Mouse (Mus musculus): Measurements from ENCODE around the gene Lancl2. TPM values are rescaled to one million over a fixed set of nuclear protein-coding genes. Genes with fewer than 3 reads are reported as not detected.

Lancl2 gene
- polyA plus RNA-seq, 1 experiment from 2014 or later, result 34.3 TPM

DNA sequence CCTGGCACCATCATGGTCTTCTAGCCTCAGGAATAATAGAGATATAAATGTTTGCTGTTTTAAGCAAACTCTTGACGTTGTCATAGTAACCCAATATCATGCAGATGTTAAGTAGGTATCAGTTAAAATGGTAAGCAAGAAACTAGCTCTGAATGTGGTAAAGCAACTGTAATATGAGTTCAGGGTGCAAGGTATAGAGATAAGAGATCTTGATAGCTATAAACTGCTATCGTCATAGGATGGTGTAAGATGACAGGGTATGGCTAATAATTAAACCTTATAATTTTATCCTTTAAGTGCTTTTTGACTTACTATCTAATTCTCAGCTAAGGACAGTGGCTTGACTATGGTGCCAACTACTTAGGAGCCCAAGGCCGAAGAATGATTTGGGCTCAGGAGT, 78.0 kb downstream of the Lancl2 start:
- Histone ChIP-seq H3K4me1 (no peaks in the 10 kb centered on the region), H3K27me3 (ENCODE audit: low read depth, poor library complexity, severe bottlenecking) (no peaks in the 10 kb centered on the region), H3K9me3 (replicated peaks) (no peaks in the 10 kb centered on the region), H3K4me3 (no peak overlapping the region), H3K27ac (no peak overlapping the region), H3K36me3 (peaks cover 22% of the 10 kb centered on the region)
- WGBS, result 88% methylated on average over 3 of the region's 3 CpGs
- DNase-seq (ENCODE audit: low spot score), result no peak

DNA sequence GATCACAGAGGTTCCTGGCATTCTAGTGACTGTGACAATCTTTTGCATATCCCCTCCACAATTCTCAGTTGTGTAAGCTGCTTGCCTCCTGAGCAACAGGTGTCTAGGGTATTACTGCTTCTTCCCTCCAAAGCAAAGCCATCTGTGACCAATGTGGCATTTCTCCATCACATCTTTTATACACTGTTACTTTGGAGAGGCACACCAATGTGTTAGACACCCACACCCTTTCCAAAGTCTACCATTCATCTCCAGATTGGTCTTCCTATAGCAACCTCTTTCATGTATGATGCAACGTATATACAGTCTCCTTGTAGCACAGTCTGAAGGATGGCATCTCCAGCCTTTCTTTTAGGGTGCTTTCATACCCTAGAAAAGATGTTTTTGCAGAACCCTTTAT, 80.3 kb downstream of the Lancl2 start:
- H3K4me3 ChIP-seq, result no peak overlapping the region
- H3K27ac ChIP-seq, result no peak overlapping the region
- no peaks in the 10 kb centered on the region for H3K9me3 ChIP-seq (replicated peaks)
- H3K36me3 ChIP-seq, result peaks cover 20% of the 10 kb centered on the region
- no peaks in the 10 kb centered on the region for H3K27me3 ChIP-seq (ENCODE audit: low read depth, poor library complexity, severe bottlenecking)
- no peaks in the 10 kb centered on the region for H3K4me1 ChIP-seq
- no peak for DNase-seq (ENCODE audit: low spot score)
- 95% methylated on average over 1 of the region's 1 CpGs for WGBS

DNA sequence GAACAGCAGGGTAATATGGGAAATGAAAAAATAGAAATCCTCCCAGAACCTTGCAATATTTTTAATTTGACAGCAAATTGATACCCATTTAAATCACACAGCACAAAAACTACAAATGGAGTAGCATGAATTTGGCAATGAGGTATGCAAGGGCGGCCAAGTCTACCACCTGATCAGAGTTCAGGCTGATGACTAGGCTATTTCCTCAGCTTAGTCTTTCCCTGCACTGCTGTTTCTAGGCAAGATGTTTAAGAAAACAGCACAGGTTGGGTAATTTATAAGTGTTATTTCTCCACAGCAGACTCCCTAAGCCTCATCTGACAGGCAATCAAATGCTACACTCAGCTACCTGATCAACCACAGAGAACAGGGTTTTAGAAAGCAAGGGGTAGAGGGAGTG, 81.9 kb downstream of the Lancl2 start:
- Histone ChIP-seq H3K27me3 (ENCODE audit: low read depth, poor library complexity, severe bottlenecking) (no peaks in the 10 kb centered on the region), H3K4me3 (no peak overlapping the region), H3K9me3 (replicated peaks) (no peaks in the 10 kb centered on the region), H3K27ac (no peak overlapping the region), H3K4me1 (no peaks in the 10 kb centered on the region), H3K36me3 (peaks cover 29% of the 10 kb centered on the region)
- no peak for DNase-seq (ENCODE audit: low spot score)
- 95% methylated on average over 1 of the region's 1 CpGs for WGBS

DNA sequence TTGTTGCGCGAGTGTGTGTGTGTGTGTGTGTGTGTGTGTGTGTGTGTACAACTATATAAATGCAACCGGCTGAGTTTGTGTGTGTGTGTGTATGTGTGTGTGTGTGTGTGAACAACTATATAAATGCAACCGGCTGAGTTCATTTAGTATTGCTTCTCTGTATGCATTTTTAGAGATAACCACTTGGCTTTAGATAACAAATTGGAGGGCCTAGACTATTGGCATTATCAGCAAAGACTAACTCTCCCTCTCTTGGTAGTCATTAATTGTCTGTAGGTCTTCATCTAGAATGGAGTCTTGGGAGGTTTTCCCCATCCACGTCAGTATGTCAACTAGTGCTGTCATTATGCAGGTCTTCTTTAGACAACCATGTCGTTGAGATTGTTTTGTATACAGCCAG, 85.0 kb downstream of the Lancl2 start:
- H3K36me3 ChIP-seq, result peaks cover 36% of the 10 kb centered on the region
- no peak for DNase-seq (ENCODE audit: low spot score)
- H3K27ac ChIP-seq, result no peak overlapping the region
- 95% methylated on average over 6 of the region's 6 CpGs for WGBS
- no peaks in the 10 kb centered on the region for H3K27me3 ChIP-seq (ENCODE audit: low read depth, poor library complexity, severe bottlenecking)
- H3K9me3 ChIP-seq (replicated peaks), result no peaks in the 10 kb centered on the region
- H3K4me1 ChIP-seq, result no peaks in the 10 kb centered on the region
- H3K4me3 ChIP-seq, result no peak overlapping the region

Other genes starting within 250 kb of the Lancl2 start
- gene Ppm1k, start 167.1 kb upstream of the Lancl2 start, polyA plus RNA-seq (2016; fragmentation: Nextera tagmentation; extraction: Ambion mirVana), result 3.4 and 3.7 TPM in 2 replicates
- 2.0 and 3.0 TPM in 2 replicates for gene Herc6, start 121.5 kb upstream of the Lancl2 start, polyA plus RNA-seq (2016; fragmentation: Nextera tagmentation; extraction: Ambion mirVana)
- gene Pyurf, start 10.5 kb upstream of the Lancl2 start, polyA plus RNA-seq (2016; fragmentation: Nextera tagmentation; extraction: Ambion mirVana), result 18.7 and 18.8 TPM in 2 replicates
- gene Vopp1, start 122.6 kb downstream of the Lancl2 start, polyA plus RNA-seq (2016; fragmentation: Nextera tagmentation; extraction: Ambion mirVana), result 51.7 and 60.3 TPM in 2 replicates
- gene Vmn1r21, start 147.8 kb downstream of the Lancl2 start, polyA plus RNA-seq (2016; fragmentation: Nextera tagmentation; extraction: Ambion mirVana), result not detected in 2 replicates
- not detected in 2 replicates for gene Vmn1r22, start 205.5 kb downstream of the Lancl2 start, polyA plus RNA-seq (2016; fragmentation: Nextera tagmentation; extraction: Ambion mirVana)
- not detected in 2 replicates for gene Vmn1r23, start 224.3 kb downstream of the Lancl2 start, polyA plus RNA-seq (2016; fragmentation: Nextera tagmentation; extraction: Ambion mirVana)

Data from limb, embryonic 10.5 days (tissue).